Mouse (Mus musculus): ENCODE measurements around the gene Srl.
A peak's percentile ranks its signal among the peaks of the same experiment; 100 is the strongest.
"Not testable (repeated sequence)": the region's sequence is repeated elsewhere in the genome, so short reads cannot be mapped to it uniquely, and the experiment has no call there.

Srl gene

DNA sequence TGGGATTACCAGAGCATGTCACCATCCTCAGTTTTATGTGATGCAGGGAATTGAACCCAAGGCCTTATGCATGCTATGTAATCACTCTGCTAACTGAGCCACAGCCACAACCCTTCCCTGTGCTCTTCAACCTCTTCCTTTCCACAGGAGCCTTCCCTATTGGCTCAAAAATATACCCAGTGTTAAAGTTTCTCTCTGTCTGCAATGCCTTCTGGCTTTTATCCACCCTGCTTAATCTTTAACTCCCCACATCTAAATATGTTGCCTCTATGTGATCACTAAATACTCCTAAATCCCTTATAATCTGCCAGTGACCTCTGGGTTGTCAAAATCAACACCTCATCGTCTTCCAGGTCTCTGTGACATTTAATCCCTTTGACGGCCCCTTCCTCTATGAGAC, 23.7 kb downstream of the Srl start:
- no peak for DNase-seq

DNA sequence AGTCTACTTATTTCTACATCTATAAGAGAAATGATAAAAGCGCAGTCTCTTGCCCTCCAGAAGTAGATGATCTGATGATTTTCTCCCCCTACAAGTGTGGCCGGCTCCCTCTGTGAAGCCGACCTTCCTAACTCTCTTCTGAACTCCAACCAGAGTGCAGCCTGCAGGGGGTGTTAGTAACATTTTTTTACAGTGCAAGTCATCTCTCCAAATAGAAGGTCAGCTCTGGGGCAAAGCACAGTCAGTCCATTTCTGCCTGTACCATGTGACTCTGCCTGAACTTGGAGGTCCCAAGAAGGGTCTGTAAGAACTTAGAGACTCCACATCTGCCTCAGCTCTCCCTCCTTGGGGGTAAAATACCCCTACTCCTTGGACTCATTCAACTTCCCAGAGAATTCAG, 27.2 kb downstream of the Srl start:
- no peak for DNase-seq

DNA sequence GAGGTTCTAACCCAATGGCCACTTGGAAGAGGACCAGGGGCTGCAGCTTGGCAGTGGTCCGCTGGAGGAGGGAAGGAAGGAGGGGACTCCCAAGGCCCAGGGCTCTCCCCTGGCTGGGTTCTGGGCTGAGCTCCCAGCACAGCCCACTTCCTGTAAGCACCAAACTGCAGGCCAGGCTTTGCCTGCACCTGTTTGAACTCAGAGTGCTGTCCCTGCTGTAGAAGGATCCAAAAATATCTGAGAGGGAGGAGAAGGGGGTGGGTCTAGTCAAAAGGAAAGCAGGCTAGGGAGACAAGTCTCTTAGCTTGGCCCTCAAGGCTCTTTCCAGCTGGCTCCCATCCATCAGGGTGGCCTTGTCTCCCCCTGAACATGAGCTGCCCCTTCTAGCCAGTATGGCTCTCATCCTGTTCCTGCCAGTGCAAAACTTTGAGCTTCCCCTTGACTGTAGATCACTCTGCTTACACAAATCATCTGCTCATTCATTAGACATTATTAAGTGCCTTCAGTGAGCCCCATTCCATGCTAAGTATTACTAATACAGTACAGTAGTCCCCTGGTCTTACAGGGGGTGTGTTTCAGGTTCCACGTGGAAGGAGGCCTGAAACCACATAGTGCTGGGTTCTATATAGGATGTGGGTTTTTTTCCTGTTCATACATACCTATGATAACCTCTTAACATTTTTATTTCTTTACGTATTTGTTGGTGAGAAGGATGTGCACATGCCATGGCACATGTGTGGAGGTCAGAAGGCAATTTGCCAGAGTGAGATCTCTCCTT, 28.8 kb downstream of the Srl start:
- peak; percentile 53 for DNase-seq

DNA sequence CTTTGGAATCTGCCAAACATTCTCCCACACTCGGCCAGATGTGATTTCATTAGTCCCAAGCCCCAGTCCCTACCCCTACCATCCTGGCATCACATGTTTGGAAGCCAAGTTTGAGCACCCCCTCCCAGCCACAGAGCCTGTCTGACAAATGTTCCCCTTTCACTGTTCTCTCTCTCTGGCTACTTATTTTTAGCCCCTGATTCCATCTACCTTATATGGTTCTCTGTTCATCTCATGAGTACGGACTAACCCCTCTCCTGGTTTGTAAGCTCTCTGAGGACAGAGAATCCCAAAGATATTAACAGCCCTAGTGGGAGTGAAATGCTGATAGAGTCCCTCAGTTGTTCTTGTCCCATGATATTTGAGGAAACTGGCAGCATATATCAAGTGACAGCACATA, 30.2 kb downstream of the Srl start:
- DNase-seq, result no peak

DNA sequence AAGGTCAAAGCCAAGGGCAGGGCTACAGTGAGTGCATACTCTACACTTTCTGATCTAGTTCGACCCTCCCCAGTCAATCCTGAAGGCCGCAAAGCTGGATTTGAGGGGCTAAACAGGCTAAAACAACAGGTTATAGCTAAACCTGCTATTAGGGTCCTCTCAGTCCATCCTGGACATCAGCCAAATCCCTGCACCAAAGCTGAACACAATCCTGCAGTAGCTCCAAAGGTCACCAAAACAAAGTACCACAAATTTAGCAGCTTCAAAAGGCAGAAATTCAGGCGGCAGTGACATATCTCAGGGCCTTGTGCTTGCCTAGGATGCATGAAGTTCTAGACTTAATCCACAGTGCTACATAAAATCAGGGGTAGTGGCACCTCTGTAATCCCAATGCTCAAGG, 35.4 kb downstream of the Srl start:
- DNase-seq, result no peak

DNA sequence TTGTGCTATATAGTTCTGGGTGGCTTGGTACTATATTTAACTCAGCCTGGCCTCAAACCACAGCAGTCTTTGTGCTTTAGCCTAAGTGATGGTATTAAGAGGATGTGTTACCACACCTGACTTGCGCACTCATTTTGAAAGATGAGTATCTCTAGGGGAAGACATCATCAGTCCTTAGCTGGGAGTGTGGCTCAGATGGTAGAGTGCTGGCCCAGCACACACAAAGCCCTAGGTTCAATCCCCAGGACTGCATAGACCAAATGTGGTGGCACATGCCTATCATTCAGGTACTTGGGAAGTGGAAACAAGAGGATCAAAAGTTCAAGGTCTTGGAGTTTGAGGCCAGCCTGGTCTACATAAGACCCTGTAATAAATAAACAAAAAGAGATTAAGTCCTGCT, 38.1 kb downstream of the Srl start:
- DNase-seq, result no peak

DNA sequence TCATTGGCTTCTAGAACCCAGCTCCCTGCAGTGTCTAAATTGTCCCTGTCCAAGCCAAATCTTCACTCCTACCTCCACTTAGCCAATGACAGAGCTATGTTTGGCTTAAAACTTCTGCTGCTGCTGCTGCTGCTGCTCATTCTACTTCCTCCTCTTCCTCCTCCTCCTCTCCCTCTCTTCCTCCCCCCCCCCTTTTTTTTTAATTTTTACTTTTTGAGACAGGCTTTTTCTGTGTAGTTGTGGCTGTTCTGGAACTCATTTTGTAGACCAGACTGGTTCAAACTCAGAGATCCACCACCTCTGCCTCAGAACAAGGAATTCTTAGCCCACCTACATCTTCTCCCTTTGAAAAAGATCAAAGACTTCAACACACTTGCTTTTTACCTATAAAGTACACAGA, 39.0 kb downstream of the Srl start:
- DNase-seq, result no peak

DNA sequence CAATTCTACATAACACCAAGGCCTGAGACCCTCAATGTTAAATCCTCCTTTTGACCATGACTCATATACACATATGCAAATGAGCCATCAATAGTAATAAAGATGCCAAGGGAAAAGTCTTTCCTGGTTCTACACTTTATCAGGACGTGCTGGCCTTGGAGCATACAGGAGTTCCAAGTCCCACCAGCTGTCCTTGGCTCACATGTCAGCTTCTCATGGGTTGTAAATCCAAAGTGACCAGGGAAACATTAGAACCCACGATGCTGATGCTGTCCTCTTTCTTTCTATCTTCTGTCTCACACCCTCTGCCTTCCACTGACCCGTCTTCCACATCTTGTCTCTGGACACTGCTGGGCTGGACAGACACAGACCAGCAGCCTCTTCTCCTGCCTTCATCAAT, 39.9 kb downstream of the Srl start:
- no peak for DNase-seq

DNA sequence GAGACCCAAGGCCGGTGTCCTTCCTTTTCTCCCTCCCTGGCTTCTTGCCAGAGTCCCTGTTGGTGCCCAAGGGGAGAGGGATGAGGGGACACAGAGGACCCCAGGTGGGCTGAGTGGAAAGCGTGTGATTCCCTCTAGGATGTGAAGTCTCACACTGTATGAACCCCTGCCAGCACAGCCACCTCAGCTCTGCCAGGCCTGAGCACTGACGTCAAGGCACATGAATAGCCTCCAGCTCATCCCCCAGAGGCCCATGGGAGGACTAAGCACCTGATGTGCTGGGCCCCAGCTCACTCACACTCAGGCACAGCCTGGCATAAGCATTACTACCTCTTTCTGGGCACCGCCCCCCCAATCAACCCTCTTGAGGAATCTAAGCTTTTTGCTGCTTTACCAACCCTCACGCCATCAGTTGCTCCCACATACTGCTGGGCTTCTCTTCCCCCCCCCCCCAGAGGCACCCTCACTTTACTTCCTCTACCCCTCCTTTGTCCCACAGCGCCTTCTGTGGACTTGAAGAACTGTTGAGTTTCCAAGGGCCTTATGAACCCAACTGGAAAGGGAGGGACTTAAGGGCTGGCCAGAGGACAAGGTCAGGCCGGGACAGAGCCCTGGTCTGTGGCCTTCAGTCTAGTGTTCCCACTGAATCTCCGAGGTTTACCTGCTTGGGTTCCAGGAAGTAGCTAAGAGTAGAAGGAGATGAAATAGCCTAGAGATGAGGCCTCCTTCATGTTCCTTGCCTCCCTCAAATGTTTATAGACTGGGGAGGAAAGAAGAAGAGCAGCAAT, 40.8 kb downstream of the Srl start:
- no peak for DNase-seq

DNA sequence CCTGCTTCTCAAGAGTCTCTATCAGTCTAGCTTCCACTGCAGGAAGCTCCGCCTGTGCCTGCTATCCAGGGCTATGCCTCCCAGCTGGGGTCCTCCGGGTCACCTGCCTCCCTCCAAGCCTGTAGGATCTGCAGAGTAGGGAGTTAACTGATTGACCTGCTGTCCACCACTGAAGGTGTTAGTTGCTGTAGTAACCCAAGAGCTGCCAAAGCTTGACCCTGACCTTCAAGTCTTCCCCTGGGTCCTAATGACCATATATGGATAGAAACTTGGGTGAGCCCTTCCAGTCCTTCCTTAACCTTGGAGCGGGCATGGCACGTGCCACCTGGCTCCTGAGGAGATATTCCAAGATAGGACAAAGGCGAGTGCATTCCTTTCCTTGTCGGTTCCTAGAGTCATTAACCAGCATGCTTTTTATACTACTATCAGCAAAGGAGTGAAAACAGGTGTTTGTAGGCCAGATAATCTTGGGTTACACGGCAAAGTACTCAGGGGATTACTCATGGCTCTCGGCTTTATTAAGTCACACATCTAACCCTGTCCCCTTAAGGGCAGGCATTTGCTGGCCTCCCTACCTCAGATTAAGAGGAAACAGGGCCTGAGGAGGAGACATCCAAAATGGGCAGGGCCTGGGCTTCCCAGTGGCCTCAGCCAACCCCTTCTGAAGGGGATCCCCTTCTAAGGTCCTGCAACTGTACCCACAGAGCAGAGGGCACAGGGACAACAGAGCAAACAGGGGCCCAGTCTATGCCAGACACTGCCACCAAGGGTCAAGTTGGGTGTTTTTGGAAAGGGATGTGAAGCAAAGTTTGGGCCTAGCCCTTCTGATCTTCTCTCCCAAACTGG, 43.6 kb downstream of the Srl start:
- DNase-seq, result no peak

DNA sequence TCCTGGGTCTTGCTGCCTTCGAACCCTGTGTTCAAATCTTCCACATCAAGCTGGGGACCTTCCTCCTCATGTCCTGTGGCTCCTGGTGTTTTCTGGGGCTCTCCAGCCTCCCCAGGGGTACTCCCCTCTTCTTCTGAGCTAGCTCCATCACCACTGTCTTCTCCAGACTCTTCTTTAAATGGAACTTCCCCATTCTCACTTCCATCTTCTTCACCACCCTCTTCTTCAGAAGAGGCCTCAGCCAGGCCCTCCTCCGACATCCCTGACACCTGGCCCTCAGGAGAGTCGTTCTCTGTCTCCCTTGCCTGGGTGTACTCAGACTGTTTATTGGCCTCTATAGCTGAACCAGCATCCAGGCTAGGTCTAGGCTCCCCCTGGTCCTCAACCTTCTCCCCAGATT, 45.1 kb downstream of the Srl start:
- no peak for DNase-seq

DNA sequence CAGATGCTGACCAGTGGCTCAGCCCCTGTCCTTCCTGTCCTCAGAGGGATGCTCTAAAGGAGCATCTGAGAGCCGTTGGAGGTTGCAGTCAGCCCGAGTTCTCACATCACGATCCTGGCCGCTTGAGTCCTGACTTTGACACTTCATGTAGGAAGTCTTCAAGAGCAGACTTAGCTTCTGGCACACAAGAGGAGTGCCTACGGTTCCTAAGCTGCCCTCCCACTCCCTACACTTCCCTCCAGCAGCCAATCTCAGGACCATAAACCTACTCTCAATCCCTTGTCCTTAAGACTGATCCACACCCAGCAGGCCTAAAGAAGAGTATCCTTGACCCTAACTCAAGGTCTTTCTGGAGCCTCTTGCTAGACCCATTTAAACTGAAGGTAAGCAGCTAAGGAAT, 45.8 kb downstream of the Srl start:
- peak; percentile 54 for DNase-seq

DNA sequence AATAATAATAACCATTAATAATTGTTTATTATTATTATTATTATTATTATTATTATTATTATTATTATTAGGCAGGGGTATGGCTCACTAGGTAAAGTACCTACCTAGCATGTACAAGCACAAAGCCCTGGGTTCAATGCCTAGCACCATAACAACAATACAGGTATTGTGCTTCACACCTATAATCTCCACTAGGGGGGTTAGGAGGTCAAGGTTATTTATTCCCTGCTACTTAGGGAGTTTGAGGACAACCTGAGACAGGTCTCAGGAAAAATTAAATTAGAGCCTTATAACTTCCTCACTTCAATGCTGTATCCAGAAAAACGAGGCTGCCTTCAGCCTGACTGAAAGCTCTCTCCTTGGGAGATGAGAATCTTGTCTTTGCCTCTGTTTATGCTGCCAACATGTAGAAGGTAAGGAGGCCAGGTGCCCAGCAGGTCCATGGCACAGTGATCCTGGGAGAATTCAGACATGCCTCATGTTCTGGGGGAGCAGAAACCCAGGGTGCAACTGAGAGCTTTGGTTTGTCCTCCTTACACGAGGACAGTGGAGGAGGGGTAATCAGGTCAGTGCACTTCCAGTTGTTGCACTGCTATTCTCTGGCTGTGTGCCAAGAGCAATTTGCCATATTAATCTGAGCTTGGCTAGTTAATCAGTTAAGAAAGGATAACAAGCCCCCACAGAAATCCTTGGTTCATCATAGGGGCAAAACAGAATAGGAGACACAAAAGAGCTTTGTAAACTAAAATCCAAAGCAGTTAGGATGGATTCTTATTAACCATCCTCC, 48.6 kb downstream of the Srl start:
- DNase-seq, result no peak

DNA sequence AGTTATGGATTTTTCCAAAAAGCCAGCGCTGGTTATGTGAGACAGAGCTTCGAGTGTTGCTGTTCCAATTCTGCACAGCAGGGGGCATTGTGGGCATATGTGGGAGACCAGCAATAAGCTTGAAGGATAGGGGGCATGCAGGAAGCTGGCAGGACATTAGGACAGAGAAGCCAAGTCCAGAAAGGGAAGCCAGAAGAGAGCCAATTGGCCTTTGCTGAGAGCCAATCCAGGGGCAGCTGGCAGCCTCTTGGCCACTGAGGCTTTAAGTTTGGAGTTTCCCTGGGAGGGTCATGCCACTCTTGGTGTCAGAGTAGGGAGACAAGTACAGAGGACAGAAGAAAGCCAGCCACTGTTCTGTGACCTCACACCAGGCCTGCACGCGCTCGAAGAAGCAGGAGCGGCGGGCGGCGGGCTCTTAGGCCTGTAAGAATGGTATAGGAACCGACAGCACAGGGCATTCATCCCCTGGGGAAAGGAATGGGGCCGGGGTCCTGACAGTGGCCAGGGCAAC, 52.4 kb downstream of the Srl start:
- peak; percentile 87 for DNase-seq

DNA sequence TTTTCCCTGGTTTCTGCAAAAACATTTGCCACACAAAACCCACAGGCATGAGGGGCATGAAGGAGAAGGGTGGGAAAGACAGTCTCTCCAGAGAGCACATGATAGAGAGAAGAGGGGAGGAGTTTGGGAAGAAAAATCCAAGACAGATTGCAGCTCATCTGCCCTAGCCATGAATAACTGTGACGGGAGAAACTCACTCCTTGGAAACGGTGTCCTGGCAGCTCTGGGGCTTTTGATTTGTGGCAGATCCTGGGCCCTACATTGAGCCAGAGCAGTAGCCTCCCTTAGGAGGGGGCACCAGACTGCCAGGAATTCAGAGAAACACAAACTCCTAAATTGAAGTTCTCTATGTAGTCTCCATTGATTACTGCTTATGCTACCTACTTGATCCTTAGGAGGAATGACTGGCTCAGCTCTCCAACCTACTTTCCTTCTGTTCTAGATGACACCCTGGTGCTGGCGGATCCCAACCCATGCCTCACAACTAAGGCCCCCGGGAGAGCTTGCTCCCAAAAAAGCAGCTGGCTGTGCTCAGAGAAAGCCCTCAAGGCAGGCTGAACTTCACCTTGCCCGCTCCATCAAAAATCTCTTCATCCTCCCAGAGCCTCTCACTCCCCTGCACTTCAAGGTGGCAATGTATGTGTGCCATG, 60.9 kb downstream of the Srl start:
- no peak for DNase-seq

DNA sequence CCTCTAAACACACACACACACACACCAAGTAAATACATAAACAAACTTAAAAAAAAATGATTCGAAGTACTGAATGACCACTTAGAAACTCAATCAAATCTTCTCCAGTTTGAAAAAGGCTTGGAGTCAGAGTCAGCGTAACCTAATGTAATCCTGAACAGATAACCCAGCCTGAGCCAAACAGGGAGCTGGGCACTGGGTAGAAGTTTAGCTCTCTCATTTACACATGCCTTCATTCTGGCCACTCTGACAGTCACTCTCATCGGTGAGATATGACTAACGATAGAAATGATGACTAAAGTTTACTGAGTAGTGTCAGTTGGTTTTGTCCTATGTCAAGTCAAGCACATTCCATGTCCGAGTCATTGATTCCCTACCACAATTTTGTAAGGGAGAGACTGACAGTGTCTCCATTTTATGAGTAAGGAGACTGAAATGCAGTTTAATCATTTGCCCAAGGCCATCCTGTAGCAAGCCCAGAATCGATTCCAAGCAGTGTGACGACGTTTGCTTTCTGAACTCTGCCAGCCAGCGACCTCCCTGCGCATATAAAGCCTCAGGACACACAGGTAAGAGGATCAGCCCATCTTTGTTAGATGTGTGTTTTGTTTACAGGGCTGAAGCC, 63.9 kb downstream of the Srl start:
- DNase-seq, result no peak

DNA sequence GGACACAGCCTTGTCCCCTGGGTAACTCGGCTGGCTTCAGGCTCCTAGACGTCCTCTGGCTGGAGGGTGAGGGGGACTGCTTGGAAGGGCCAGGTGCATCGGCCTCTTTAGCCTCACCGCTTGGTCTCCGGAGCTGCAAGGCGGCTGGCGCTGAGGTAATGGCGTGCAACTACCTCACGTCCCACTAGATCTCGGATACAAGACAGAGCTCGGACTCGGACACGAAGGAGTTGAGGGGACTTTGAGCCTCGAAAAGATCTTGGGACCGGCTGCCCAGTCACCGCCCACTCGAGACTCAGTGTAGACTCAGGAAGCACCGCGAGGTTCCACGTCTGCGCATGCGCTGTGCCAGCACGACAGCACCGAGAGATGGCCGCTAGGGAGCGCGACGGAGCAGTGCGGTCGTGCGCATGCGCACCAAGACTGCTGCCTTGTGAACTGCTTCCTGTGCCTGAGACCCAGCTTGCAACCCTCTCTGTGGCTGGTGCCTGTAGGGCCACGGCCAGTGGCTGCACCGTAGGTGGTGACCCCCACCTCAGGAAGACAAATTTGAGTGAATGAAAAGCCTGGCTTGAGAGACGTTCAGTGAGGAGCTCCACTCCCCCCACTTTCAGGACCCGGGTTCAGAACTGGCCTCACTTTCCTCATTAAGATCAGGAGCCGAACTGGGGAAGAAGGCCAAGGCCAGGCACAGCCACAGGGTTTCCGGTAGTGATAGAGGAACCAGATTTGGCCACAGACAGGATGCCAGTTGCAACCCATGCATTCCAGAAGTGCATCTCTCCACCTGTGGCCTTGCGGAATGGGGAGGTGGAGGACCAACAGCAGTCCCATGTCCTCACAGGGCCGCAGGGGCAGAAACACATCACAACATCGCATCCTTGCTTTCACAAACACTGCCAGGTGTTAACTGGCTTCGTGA, 66.5 kb downstream of the Srl start:
- DNase-seq, result peak; percentile 95

DNA sequence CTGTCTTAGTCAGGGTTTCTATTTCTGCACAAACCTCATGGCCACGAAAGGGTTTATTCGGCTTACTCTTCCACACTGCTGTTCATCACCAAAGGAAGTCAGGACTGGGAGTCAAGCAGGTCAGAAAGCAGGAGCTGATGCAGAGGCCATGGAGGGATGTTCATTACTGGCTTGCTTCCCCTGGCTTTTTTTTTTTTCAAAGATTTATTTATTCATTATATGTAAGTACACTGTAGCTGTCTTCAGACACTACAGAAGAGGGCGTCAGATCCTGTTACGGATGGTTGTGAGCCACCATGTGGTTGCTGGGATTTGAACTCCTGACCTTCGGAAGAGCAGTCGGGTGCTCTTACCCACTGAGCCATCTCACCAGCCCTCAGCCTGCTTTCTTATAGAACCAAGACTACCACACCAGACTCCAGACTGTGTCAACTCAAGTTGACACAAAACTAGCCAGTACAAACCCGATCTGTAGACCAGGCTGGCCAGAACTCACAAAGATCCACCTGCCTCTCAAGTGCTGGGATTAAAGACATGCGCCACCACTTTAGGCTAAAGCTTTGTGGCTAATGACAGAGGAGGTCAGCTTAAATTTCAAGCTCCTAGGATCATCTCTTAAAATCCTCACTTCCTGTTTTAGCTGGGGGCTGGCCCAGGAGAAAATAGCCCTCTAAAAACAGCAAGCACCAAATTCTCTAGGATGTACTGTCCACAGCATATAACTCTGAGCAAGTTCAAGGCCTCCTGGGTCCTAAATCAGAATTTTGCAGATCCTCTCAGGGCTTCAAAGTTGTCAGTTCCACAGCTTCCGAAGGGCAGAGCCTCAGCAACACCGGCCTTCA, 67.4 kb downstream of the Srl start:
- not testable (repeated sequence) for DNase-seq

DNA sequence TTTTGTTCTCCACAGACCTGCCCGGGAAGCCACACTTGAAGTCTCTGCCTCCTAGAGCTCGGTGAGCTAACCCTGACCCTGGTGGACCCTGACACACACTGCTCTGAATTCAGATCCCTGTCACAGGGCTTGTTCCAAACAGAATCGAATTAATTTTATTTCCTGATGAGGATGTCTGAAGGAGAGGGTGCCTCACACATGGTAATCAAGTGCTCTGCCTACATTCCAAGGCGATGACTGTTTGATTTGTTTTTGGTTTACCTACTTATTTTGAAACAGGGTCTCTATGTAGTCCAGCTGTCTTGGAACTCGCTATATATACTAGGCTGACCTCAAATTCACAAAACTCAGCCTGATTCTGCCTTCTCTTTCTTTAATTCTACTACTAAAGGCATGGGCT, 68.4 kb downstream of the Srl start:
- DNase-seq, result no peak
